Mouse (Mus musculus) lung, adult 2 months (tissue): ENCODE data around the gene Slco1a5. TPM values are rescaled to one million over a fixed set of nuclear protein-coding genes. Genes with fewer than 3 reads are reported as not detected.

Experiments used
- DNase-seq: peaks from one replicate; pipeline ENCODE4 v3.0.0; 2022
- H3K4me1 ChIP-seq: fragments of 200-500 bp; 2 replicates; pipeline ENCODE4 v1.6.1; 2011; ENCODE audit warnings: low read length; ENCODE audit not compliant: control insufficient read depth, insufficient read depth
- H3K4me3 ChIP-seq: fragments of 200-500 bp; replicated peaks from 2 replicates; pipeline ENCODE3; 2011; ENCODE audit warnings: low read depth, mild to moderate bottlenecking, control low read depth, low read length; ENCODE audit errors: extremely low read depth
- CTCF ChIP-seq: fragments of 200-500 bp; IDR thresholded peaks from 2 replicates; pipeline ENCODE4 v1.5.1; 2011; ENCODE audit warnings: mild to moderate bottlenecking, low read length, control low read depth; ENCODE audit not compliant: insufficient read depth
- POLR2A ChIP-seq: fragments of 200-500 bp; IDR thresholded peaks from 2 replicates; pipeline ENCODE4 v1.6.1; 2011; ENCODE audit warnings: low read depth, mild to moderate bottlenecking, control low read depth, low read length, borderline replicate concordance; ENCODE audit errors: extremely low read depth
- WGBS: fragments of 180-500 bp; shearing (Covaris S2); methylation state at CpG from one replicate; pipeline ENCODE4 v1.1.7; 2018; 5-methylcytosine and 5-hydroxymethylcytosine counted together
- polyA plus RNA-seq: library from polyadenylated mRNA; depleted of rRNA; stranded (reverse); fragments of >200 nt; gene quantifications from 2 replicates; pipeline ENCODE4 v1.2.3, GENCODE M21; 2012

Slco1a5 gene
- polyA plus RNA-seq, 1 experiment, result 0.20 TPM

DNA sequence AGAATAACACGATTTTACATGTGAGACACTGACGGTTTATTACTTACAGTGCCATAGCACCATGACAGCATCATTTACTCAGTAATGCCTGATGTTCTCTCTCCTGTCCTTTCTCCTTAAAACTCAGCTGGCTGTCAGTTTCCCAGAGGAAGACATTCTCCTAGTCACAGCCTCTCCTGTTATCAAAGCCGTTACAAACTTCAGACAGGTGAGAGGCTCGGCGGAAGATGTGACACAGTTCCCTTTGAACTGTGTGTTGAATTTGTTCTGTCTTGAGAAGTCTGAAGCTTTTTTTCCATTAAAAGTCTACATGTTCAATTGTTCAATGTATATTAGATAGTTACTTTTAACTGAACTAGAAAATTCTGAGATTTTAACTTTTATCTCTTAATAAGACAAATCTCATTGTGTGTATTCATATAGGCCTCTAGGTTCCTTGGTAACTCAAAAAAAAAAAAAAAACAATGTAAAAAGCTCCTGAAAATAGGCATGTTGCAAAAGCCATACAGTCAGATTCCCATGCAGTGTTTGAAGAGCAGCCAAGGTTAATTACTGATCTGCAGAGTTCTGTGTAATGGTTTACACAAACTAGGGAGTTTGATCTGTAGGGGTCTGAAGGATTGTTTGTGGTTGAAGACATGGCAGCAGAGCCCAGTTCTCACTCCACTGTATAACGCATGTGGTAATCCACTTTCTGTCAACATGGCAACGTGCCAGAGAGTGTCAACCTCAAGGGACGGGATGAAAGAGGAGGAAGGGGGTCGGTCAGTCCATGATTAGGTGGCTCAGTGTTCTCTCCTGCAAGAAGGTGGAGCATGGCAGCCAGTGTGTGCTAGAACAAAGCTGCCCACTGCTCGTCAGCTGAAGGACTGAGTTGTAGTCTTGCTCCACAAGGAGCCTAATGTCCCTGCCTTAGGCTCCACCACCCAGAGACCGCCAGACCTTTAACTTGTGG, 24.9 kb upstream of the Slco1a5 start:
- WGBS, result 60% methylated on average over 11 of the region's 11 CpGs
- TF ChIP-seq POLR2A, result no peak
- TF ChIP-seq CTCF, result no peak
- no peak for DNase-seq
- Histone ChIP-seq H3K4me1 (peaks cover 3% of the 10 kb centered on the region), H3K4me3 (no peak overlapping the region)

DNA sequence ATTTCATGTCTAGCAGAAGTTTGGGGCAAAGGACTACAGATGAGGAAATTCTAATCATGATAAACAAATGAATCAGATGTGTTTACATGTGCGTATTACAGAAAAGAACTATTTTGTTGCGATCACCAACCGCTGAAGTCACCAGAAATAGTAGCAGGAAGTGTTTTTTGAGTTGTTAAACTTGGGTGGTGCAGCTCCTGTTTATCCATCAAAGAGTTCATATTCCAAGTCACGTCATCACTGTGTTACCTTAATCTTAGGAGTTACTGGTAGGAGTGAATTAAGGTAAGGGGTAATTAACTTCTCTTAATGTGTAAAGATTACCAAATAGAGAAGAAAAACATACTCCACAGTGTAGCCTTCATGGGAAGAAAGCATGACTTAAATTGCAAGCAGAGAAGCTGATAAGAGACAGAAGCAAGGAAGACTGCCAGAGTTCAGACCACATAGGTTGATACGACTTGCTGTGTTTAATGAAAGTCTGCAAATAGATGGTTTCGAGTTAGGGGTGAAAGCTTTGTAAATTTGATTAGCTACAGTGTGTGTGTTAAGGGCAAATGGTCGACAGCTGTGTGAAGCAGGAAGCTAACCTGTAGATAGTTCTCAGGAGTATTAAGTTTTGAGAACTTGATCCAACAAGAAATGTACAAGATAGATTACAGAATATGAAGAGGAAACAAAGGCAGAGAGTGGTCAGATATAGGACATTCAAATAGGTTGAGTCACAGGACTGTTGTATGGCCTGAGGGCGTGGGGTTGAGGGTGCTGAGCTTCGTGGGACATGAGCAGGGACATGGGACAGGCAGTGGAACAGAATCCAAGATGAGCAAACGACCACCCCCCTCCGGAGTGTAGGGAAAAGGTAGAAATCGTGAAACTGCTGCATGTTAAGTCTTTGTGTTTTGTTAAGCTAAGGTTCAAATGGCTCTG, 23.7 kb upstream of the Slco1a5 start:
- H3K4me1 ChIP-seq, result peaks cover 3% of the 10 kb centered on the region
- 36% methylated on average over 12 of the region's 12 CpGs for WGBS
- DNase-seq, result no peak
- peak overlapping the region; percentile 99 for H3K4me3 ChIP-seq
- no peak for TF ChIP-seq POLR2A
- TF ChIP-seq CTCF, result no peak

DNA sequence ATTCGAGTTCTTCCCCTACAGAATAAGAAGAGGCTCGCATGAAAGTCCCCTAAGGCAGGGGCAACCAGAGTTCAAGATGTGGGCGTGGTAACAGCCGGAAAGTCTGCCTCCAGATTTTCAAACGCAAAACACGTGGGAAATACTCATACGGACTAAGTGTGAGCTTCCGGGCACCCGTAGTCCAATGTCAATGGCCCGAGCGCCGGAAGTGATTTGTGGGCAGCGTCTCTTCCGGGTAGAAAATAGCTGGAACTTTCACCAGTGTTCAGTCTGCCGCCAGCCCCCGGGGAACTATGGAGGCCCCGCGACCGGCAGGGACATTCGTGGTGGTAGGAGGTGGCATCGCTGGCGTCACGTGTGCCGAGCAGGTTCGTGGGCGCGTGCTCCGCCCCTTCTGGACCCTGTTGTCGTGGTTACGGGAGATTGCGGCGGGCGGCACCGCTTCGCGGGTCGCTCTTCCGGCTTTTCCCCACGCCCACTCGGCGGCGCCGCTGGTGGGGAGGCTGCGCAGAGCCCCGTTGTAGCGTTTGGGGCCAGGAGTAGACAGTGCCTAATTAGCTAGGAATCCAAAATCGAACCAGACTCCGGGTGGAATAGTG, 22.8 kb upstream of the Slco1a5 start, which contains the start of gene Pyroxd1:
Gene Pyroxd1, plus strand, starts transcription at position 215 of the 599 bp plus-strand sequence.
- DNase-seq, result peak; percentile 78
- WGBS, result under 1% methylated on average over 48 of the region's 48 CpGs
- Histone ChIP-seq H3K4me3 (peak within 1 kb of the TSS; percentile 99), H3K4me1 (peaks cover 3% of the 10 kb centered on the region)
- TF ChIP-seq CTCF (no peak), POLR2A (peak; percentile 28; the same call in 1 of the 2 replicates)

DNA sequence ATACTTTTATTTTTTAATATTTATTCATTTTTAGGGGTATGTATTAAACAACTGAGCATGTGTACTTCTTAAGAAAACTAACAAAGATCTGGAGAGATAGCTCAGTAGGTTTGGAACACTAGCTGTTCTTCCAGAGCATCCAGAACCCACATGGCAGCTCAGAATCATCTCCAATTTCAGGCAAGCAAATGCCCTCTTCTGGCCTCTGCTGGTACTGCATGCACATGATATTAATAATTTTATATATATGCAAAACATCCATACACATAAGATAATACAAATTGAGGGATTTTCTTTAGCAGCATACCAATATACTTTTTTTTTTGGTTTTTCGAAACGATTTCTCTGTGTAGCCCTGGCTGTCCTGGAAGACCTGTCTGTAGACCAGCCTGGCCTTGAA, 20.8 kb upstream of the Slco1a5 start:
- Histone ChIP-seq H3K4me1 (peaks cover 3% of the 10 kb centered on the region), H3K4me3 (no peak overlapping the region)
- TF ChIP-seq CTCF, result peak; percentile 33; the same call in 1 of the 2 replicates
- TF ChIP-seq POLR2A, result no peak
- DNase-seq, result no peak
- 58% methylated on average over 2 of the region's 2 CpGs for WGBS

DNA sequence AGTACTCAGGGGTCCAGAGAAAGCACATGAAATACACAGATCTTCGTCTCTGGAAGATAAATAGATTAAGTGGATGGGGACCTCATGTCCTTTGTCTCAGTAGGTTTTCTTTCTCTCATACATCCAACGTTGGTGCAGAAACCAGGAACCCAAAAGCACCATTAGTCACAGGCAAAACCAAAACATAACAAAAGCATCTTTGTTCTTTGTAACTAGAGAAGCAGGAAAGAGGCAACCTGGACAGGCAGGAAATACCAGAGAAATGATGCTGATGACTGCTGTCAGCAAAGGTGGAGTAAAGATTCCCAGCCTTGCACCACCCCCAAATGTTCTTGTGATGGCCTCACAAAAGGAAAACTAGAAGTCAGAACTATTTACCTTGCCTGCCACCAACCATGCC, 16.8 kb upstream of the Slco1a5 start:
- Histone ChIP-seq H3K4me3 (no peak overlapping the region), H3K4me1 (no peaks in the 10 kb centered on the region)
- 20% methylated on average over 2 of the region's 2 CpGs for WGBS
- TF ChIP-seq POLR2A (no peak), CTCF (no peak)
- no peak for DNase-seq

DNA sequence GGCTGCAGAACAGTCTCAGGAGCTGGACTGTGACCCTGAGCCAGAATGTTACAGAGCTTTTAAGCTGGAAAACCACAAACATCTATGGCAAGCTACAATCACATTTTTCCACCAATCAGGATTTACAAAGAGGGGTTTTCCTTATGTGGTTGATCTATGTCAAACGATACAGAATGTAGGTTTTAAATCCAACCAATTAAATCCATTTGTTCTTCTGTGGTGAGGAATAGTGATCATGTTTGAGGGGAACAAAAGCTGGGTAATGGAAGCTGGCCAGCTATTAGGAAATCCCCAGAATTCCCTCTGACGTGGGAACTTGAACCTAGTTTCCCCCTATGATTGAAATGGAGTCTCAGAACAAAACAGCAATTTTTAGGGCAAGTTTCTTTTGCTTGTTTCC, 16.2 kb upstream of the Slco1a5 start:
- DNase-seq, result no peak
- TF ChIP-seq POLR2A, result no peak
- no peak for TF ChIP-seq CTCF
- Histone ChIP-seq H3K4me3 (no peak overlapping the region), H3K4me1 (no peaks in the 10 kb centered on the region)
- WGBS, result 48% methylated on average over 2 of the region's 2 CpGs

DNA sequence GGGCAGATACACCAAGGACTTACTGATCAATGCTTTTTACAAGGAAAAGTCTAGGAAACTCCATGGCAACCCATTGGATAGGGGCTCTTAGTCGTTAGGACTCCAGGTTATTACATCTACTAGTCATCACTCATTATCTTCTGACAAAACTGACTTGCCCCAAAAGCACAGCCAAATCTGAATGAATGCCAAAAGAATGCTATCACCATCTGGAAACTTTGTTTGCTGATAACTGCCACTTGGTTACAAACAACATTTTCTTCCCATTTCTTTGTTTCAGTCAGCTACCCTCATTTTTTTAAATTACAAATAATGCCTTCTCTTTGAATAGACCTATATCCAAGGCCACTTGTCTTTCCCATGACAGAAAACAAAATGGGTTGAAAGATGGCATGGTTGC, 6.4 kb upstream of the Slco1a5 start:
- TF ChIP-seq CTCF (no peak), POLR2A (no peak)
- no peak overlapping the region for H3K4me3 ChIP-seq
- WGBS, result 56% methylated on average over 1 of the region's 1 CpGs
- no peaks in the 10 kb centered on the region for H3K4me1 ChIP-seq
- DNase-seq, result no peak

DNA sequence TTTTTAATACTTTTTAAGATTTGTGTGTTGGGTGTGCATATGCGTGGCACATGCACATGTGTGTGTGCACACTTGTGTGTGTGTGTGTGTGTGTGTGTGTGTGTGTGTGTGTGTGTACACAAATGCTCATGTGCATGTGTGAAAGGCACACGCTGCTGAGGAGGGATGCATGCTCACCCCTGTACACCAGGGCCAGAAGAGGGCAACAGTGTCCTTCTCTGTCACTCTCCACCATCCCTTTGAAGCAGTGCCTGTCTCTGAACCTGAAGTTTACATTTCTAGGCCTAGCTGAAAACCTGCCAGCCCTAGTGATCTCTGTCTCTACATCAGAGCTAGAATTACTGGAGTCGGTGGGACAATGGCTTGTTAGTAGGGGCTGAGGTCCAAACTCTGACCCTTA, 3.8 kb upstream of the Slco1a5 start:
- 66% methylated on average over 3 of the region's 3 CpGs for WGBS
- Histone ChIP-seq H3K4me3 (no peak overlapping the region), H3K4me1 (no peaks in the 10 kb centered on the region)
- TF ChIP-seq CTCF (peak; percentile 15; the same call in 1 of the 2 replicates), POLR2A (no peak)
- no peak for DNase-seq

DNA sequence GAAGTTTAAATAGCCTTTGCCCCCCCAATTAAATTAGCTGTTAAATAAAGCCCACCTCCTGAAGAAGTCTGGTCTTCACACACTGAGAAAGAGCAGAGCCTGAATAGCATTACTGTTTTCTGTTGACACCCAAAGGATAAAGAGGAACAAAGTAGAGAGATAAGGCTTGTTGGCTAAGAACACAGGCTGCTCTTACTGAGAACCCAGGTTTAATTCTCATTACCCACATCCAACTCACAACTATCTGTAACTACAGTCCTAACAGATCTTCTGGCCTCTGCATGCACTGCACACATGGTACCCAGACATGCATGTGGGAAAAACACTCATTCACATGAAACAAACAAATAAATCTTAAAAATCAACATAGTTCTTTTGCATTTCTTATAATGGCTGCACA, 5.7 kb downstream of the Slco1a5 start:
- H3K4me1 ChIP-seq, result no peaks in the 10 kb centered on the region
- no peak for DNase-seq
- TF ChIP-seq CTCF (no peak), POLR2A (no peak)
- no peak overlapping the region for H3K4me3 ChIP-seq

DNA sequence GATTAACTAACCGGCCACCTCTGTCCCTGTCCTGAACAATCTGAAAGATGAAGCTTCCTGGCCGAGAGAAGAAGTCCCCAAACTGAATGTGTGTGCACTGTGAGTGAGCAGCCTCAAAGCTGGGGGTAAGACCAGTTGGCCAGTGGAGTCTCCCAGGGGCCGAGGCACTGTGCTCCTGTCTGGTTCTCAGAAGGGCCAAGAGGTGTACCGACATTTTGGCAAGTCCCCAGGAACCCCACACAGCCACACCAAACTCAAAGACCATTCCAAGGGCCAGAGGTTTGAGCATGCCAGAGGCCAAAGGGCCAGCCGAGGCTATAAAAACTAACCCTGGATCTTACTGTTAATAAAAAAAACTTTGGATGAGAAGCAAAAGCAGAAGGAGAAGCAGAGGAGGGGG, 8.5 kb downstream of the Slco1a5 start:
- DNase-seq, result no peak
- 78% methylated on average over 5 of the region's 5 CpGs for WGBS
- Histone ChIP-seq H3K4me3 (no peak overlapping the region), H3K4me1 (no peaks in the 10 kb centered on the region)
- TF ChIP-seq POLR2A (no peak), CTCF (no peak)
